Mouse (Mus musculus) heart, postnatal 4 days (tissue): ENCODE results near the gene Rassf5. TPM values are rescaled to one million over a fixed set of nuclear protein-coding genes. Genes with fewer than 3 reads are reported as not detected.

Experiments
- DNase-seq: peaks from one replicate; pipeline ENCODE4 v3.0.0; 2021
- total RNA-seq, 2 experiments: library from RNA; stranded (reverse); gene quantifications; 2 replicates each; pipeline ENCODE4 v1.2.3; 2021

Gene Rassf5
- total RNA-seq, 2 experiments from 2014 or later: 4.4 to 4.5 TPM

- no peak for DNase-seq
Measured at GRCm38 (mm10) chr1:131135960-131136629, 109.0 kb downstream of the Rassf5 start.

GRCm38 (mm10) chr1:131134942-131135522 is 110.0 kb downstream of the Rassf5 start:
- peak; percentile 49 for DNase-seq

GRCm38 (mm10) chr1:131134231-131134630 is 110.8 kb downstream of the Rassf5 start:
- DNase-seq: no peak

Other genes with a start within 250 kb of the Rassf5 start
- not detected for gene Il10, start 225.4 kb downstream of the Rassf5 start, total RNA-seq
- gene Mapkapk2, start 147.4 kb downstream of the Rassf5 start, total RNA-seq: 100 to 1,000 TPM; 206 to 226 TPM
- 1 to 10 TPM; 1.2 to 1.7 TPM for gene Dyrk3, start 106.9 kb downstream of the Rassf5 start, total RNA-seq
- 10 to 100 TPM; 36.7 to 37.1 TPM for gene Eif2d, start 92.1 kb downstream of the Rassf5 start, total RNA-seq
- gene Ikbke, start 34.3 kb upstream of the Rassf5 start, total RNA-seq: 1 to 10 TPM; 2.9 to 3.0 TPM